Mouse (Mus musculus): ENCODE results near the gene Def8. TPM values are rescaled to one million over a fixed set of nuclear protein-coding genes. Genes with fewer than 3 reads are reported as not detected.
A peak's percentile ranks its signal among the peaks of the same experiment; 100 is the strongest.

The Def8 gene
- polyA plus RNA-seq, 1 experiment from 2014 or later: 47.4 TPM

- no peak overlapping the region for H3K27ac ChIP-seq (ENCODE audit: low read depth, low read length)
- H3K9ac ChIP-seq (replicated peaks; ENCODE audit: low read depth, low read length): no peak overlapping the region
- H3K9me3 ChIP-seq (ENCODE audit: control insufficient read depth, low read length): no peaks in the 10 kb centered on the region
- H3K4me1 ChIP-seq (ENCODE audit: control insufficient read depth, insufficient read depth, low read length): no peaks in the 10 kb centered on the region
- H3K27me3 ChIP-seq (ENCODE audit: control insufficient read depth, insufficient read depth, low read length): no peaks in the 10 kb centered on the region
- H3K36me3 ChIP-seq (ENCODE audit: control insufficient read depth, insufficient read depth, low read length): peaks cover 94% of the 10 kb centered on the region
- ATAC-seq (ENCODE audit: low read depth): no peak
- no peak overlapping the region for H3K4me3 ChIP-seq (ENCODE audit: low read depth, low read length)
- no peak overlapping the region for H3K4me2 ChIP-seq (ENCODE audit: low read depth, low read length)
- 94% methylated on average over 7 of the region's 7 CpGs for WGBS
These were observed 34.3 kb upstream of the Def8 start for GRCm38 (mm10) chr8:123389026-123389425.

GRCm38 (mm10) chr8:123398308-123398707 lies 25.0 kb upstream of the Def8 start:
- H3K9me3 ChIP-seq (ENCODE audit: control insufficient read depth, low read length): no peaks in the 10 kb centered on the region
- no peak overlapping the region for H3K4me2 ChIP-seq (ENCODE audit: low read depth, low read length)
- ATAC-seq (ENCODE audit: low read depth): no peak
- no peak overlapping the region for H3K27ac ChIP-seq (ENCODE audit: low read depth, low read length)
- H3K4me3 ChIP-seq (ENCODE audit: low read depth, low read length): no peak overlapping the region
- no peak overlapping the region for H3K9ac ChIP-seq (replicated peaks; ENCODE audit: low read depth, low read length)
- H3K36me3 ChIP-seq (ENCODE audit: control insufficient read depth, insufficient read depth, low read length): peaks cover 78% of the 10 kb centered on the region
- H3K27me3 ChIP-seq (ENCODE audit: control insufficient read depth, insufficient read depth, low read length): no peaks in the 10 kb centered on the region
- 97% methylated on average over 13 of the region's 13 CpGs for WGBS
- H3K4me1 ChIP-seq (ENCODE audit: control insufficient read depth, insufficient read depth, low read length): no peaks in the 10 kb centered on the region

GRCm38 (mm10) chr8:123401936-123402335 lies 21.4 kb upstream of the Def8 start:
- WGBS: 94% methylated on average over 9 of the region's 9 CpGs
- H3K4me2 ChIP-seq (ENCODE audit: low read depth, low read length): no peak overlapping the region
- no peaks in the 10 kb centered on the region for H3K27me3 ChIP-seq (ENCODE audit: control insufficient read depth, insufficient read depth, low read length)
- H3K4me1 ChIP-seq (ENCODE audit: control insufficient read depth, insufficient read depth, low read length): peaks cover 3% of the 10 kb centered on the region; the same call in 1 of the 2 replicates
- no peak overlapping the region for H3K9ac ChIP-seq (replicated peaks; ENCODE audit: low read depth, low read length)
- no peak for ATAC-seq (ENCODE audit: low read depth)
- no peak overlapping the region for H3K4me3 ChIP-seq (ENCODE audit: low read depth, low read length)
- H3K27ac ChIP-seq (ENCODE audit: low read depth, low read length): no peak overlapping the region
- peaks cover 54% of the 10 kb centered on the region for H3K36me3 ChIP-seq (ENCODE audit: control insufficient read depth, insufficient read depth, low read length)
- H3K9me3 ChIP-seq (ENCODE audit: control insufficient read depth, low read length): no peaks in the 10 kb centered on the region

DNA sequence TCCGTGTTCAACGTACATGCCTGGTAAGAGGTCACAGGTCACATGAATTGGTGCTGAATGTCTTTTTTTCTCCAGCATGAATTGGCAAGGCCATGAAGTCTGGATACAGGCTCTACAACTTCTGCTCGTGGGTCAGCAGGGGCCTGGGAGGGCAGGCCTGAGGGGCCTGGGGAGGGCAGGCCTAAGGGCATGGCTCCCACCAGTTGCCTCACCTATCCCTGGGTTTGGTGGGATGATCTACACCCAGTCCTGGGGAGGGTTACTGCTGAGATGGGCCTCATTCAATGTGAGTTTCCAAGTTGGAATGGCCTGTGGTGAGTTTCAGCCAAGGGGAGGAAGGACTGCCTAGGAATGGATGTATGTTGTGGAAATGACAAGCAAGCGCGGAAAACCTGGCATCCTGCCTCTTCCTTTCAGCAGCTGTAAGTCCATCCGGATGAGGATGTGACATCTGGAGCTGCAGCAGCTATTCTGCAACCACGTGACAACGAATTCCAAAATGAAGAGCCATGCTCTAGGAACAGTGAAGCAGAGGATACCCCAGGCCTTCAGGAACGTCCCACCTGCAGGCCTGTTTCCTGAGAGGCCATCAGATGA lies 20.5 kb upstream of the Def8 start:
- H3K4me2 ChIP-seq (ENCODE audit: low read depth, low read length): no peak overlapping the region
- H3K36me3 ChIP-seq (ENCODE audit: control insufficient read depth, insufficient read depth, low read length): peaks cover 49% of the 10 kb centered on the region
- H3K4me3 ChIP-seq (ENCODE audit: low read depth, low read length): no peak overlapping the region
- no peak overlapping the region for H3K27ac ChIP-seq (ENCODE audit: low read depth, low read length)
- peaks cover 3% of the 10 kb centered on the region; the same call in 1 of the 2 replicates for H3K4me1 ChIP-seq (ENCODE audit: control insufficient read depth, insufficient read depth, low read length)
- no peaks in the 10 kb centered on the region for H3K9me3 ChIP-seq (ENCODE audit: control insufficient read depth, low read length)
- WGBS: 88% methylated on average over 9 of the region's 9 CpGs
- no peak for ATAC-seq (ENCODE audit: low read depth)
- no peaks in the 10 kb centered on the region for H3K27me3 ChIP-seq (ENCODE audit: control insufficient read depth, insufficient read depth, low read length)
- H3K9ac ChIP-seq (replicated peaks; ENCODE audit: low read depth, low read length): no peak overlapping the region

GRCm38 (mm10) chr8:123404521-123404920 lies 18.8 kb upstream of the Def8 start:
- no peaks in the 10 kb centered on the region for H3K27me3 ChIP-seq (ENCODE audit: control insufficient read depth, insufficient read depth, low read length)
- no peak overlapping the region for H3K4me2 ChIP-seq (ENCODE audit: low read depth, low read length)
- H3K27ac ChIP-seq (ENCODE audit: low read depth, low read length): no peak overlapping the region
- peaks cover 32% of the 10 kb centered on the region for H3K36me3 ChIP-seq (ENCODE audit: control insufficient read depth, insufficient read depth, low read length)
- WGBS: 33% methylated on average over 8 of the region's 8 CpGs
- H3K4me3 ChIP-seq (ENCODE audit: low read depth, low read length): no peak overlapping the region
- H3K9me3 ChIP-seq (ENCODE audit: control insufficient read depth, low read length): no peaks in the 10 kb centered on the region
- no peak for ATAC-seq (ENCODE audit: low read depth)
- H3K9ac ChIP-seq (replicated peaks; ENCODE audit: low read depth, low read length): no peak overlapping the region
- H3K4me1 ChIP-seq (ENCODE audit: control insufficient read depth, insufficient read depth, low read length): peaks cover 9% of the 10 kb centered on the region

DNA sequence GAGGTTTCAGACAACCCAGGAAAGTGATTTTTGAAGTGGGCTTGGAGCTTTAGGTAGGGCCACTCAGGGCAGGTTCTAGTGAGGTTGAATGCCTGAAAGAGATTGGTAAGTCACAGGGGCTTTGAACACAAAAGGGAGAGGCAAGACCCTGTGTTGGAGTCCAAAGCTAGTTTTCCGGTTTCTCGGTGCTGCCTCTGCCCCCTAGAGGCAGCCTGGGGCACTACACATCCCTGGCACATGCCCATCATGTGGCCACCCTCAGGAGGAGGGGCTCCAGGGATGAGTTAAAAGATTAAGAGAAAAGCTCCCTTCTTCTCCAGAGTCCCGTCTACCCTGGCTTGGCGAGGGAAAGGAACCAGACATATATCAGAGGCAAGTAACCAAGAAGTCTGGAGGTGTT lies 16.5 kb upstream of the Def8 start, which contains the start of gene Mc1r:
Gene Mc1r, plus strand, starts transcription at position 322 of the 400 bp plus-strand sequence.
- Histone ChIP-seq H3K4me2 (ENCODE audit: low read depth, low read length) (no peak within 1 kb of the TSS), H3K27me3 (ENCODE audit: control insufficient read depth, insufficient read depth, low read length) (no peaks in the 10 kb centered on the region), H3K36me3 (ENCODE audit: control insufficient read depth, insufficient read depth, low read length) (peaks cover 14% of the 10 kb centered on the region), H3K4me1 (ENCODE audit: control insufficient read depth, insufficient read depth, low read length) (peaks cover 17% of the 10 kb centered on the region), H3K27ac (ENCODE audit: low read depth, low read length) (no peak within 1 kb of the TSS), H3K9me3 (ENCODE audit: control insufficient read depth, low read length) (no peaks in the 10 kb centered on the region), H3K4me3 (ENCODE audit: low read depth, low read length) (no peak within 1 kb of the TSS), H3K9ac (replicated peaks; ENCODE audit: low read depth, low read length) (no peak within 1 kb of the TSS)
- 10% methylated on average over 4 of the region's 4 CpGs for WGBS
- ATAC-seq (ENCODE audit: low read depth): no peak

- H3K4me1 ChIP-seq (ENCODE audit: control insufficient read depth, insufficient read depth, low read length): peaks cover 17% of the 10 kb centered on the region
- no peak overlapping the region for H3K27ac ChIP-seq (ENCODE audit: low read depth, low read length)
- ATAC-seq (ENCODE audit: low read depth): no peak
- no peaks in the 10 kb centered on the region for H3K27me3 ChIP-seq (ENCODE audit: control insufficient read depth, insufficient read depth, low read length)
- H3K36me3 ChIP-seq (ENCODE audit: control insufficient read depth, insufficient read depth, low read length): peaks cover 8% of the 10 kb centered on the region; the same call in 1 of the 2 replicates
- H3K9me3 ChIP-seq (ENCODE audit: control insufficient read depth, low read length): no peaks in the 10 kb centered on the region
- no peak overlapping the region for H3K4me3 ChIP-seq (ENCODE audit: low read depth, low read length)
- no peak overlapping the region for H3K4me2 ChIP-seq (ENCODE audit: low read depth, low read length)
- WGBS: 92% methylated on average over 13 of the region's 13 CpGs
- no peak overlapping the region for H3K9ac ChIP-seq (replicated peaks; ENCODE audit: low read depth, low read length)
These were observed 15.7 kb upstream of the Def8 start for GRCm38 (mm10) chr8:123407612-123408011.

- H3K9ac ChIP-seq (replicated peaks; ENCODE audit: low read depth, low read length): peak overlapping the region; percentile 34; the same call in 1 of the 2 replicates
- ATAC-seq (ENCODE audit: low read depth): no peak
- no peaks in the 10 kb centered on the region for H3K36me3 ChIP-seq (ENCODE audit: control insufficient read depth, insufficient read depth, low read length)
- no peaks in the 10 kb centered on the region for H3K9me3 ChIP-seq (ENCODE audit: control insufficient read depth, low read length)
- 75% methylated on average over 9 of the region's 9 CpGs for WGBS
- H3K4me1 ChIP-seq (ENCODE audit: control insufficient read depth, insufficient read depth, low read length): peaks cover 17% of the 10 kb centered on the region
- no peaks in the 10 kb centered on the region for H3K27me3 ChIP-seq (ENCODE audit: control insufficient read depth, insufficient read depth, low read length)
- H3K4me2 ChIP-seq (ENCODE audit: low read depth, low read length): peak overlapping the region; percentile 98; the same call in 1 of the 2 replicates
- peak overlapping the region; percentile 96 for H3K27ac ChIP-seq (ENCODE audit: low read depth, low read length)
- H3K4me3 ChIP-seq (ENCODE audit: low read depth, low read length): no peak overlapping the region
These were observed 14.5 kb upstream of the Def8 start for GRCm38 (mm10) chr8:123408586-123409544.

- no peak for ATAC-seq (ENCODE audit: low read depth)
- WGBS: 12% methylated on average over 8 of the region's 8 CpGs
- H3K36me3 ChIP-seq (ENCODE audit: control insufficient read depth, insufficient read depth, low read length): no peaks in the 10 kb centered on the region
These were observed 13.2 kb upstream of the Def8 start for GRCm38 (mm10) chr8:123410049-123410587.

More at GRCm38 (mm10) chr8:123410049-123410587, 13.2 kb upstream of the Def8 start:
- Histone ChIP-seq H3K4me2 (ENCODE audit: low read depth, low read length) (peak overlapping the region; percentile 98), H3K9ac (replicated peaks; ENCODE audit: low read depth, low read length) (peak overlapping the region; percentile 91), H3K9me3 (ENCODE audit: control insufficient read depth, low read length) (no peaks in the 10 kb centered on the region), H3K27ac (ENCODE audit: low read depth, low read length) (peak overlapping the region; percentile 96), H3K4me3 (ENCODE audit: low read depth, low read length) (peak overlapping the region; percentile 62), H3K27me3 (ENCODE audit: control insufficient read depth, insufficient read depth, low read length) (no peaks in the 10 kb centered on the region), H3K4me1 (ENCODE audit: control insufficient read depth, insufficient read depth, low read length) (peaks cover 17% of the 10 kb centered on the region)

Measured in neural tube, embryonic 14.5 days (tissue).